Mouse (Mus musculus): ENCODE measurements around the gene Abtb1. TPM values are rescaled to one million over a fixed set of nuclear protein-coding genes. Genes with fewer than 3 reads are reported as not detected.
A peak's percentile ranks its signal among the peaks of the same experiment; 100 is the strongest.

Gene Abtb1
- polyA plus RNA-seq, 2 experiments: 24.9 to 50.8 TPM

DNA sequence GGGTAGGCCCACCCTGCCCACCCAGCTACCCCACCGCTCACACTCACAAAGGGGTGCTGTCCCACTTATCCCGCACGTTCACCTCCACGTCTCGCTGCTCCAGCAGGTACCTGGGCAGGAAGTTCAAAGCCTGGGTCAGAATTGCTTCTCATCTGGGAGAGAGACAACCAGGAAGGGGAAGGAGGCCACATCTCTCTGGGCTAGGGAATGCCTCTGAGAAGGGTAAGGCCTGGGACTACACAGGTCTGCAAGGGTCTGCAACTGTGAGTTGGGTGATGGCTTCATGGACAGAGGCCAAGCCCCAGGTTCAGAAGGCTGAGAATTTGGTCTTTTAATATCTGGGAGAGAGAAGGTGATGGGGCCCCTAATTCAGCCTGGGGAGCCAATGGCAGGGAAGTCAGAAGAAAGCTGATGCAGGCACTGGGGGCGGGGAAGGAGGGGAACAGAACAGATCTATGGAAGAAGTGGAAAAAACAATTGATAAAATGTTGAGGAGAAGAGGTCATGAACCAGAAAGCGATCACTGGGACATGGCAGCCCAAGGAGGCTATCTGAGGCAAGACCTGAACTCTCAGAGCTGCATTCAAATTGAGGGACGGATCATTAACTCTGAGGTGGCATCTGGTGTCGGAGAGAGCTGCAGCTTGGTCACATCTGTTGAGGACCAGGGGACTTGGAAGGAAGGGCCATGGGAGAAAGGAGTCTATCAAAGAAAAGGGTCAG is 832 bp downstream of the Abtb1 start:
- ATAC-seq (ENCODE audit: low FRiP score, low read depth) (no peak), DNase-seq (ENCODE audit: low spot score) (no peak)
- Histone ChIP-seq H3K4me3 (replicated peaks; ENCODE audit: low read length) (peak overlapping the region; percentile 80), H3K4me2 (replicated peaks; ENCODE audit: low read depth, low read length, severe bottlenecking) (peak overlapping the region; percentile 67), H3K27me3 (ENCODE audit: control insufficient read depth, insufficient read depth, low read length) (no peaks in the 10 kb centered on the region), H3K4me1 (ENCODE audit: control insufficient read depth, insufficient read depth, low read length) (peaks cover 13% of the 10 kb centered on the region), H3K27ac (replicated peaks; ENCODE audit: low read depth, low read length) (peak overlapping the region; percentile 55), H3K36me3 (ENCODE audit: control insufficient read depth, insufficient read depth, low read length) (peaks cover 42% of the 10 kb centered on the region), H3K9me3 (ENCODE audit: control insufficient read depth, low read length) (no peaks in the 10 kb centered on the region), H3K9ac (ENCODE audit: low read depth, low read length, severe bottlenecking) (peak overlapping the region; percentile 73)
- WGBS: 51% methylated on average over 9 of the region's 9 CpGs
- TF ChIP-seq POLR2A (IDR thresholded peaks at IDR 0.05; ENCODE audit: borderline replicate concordance, extremely low read depth, insufficient read depth, insufficient read length): no peak

DNA sequence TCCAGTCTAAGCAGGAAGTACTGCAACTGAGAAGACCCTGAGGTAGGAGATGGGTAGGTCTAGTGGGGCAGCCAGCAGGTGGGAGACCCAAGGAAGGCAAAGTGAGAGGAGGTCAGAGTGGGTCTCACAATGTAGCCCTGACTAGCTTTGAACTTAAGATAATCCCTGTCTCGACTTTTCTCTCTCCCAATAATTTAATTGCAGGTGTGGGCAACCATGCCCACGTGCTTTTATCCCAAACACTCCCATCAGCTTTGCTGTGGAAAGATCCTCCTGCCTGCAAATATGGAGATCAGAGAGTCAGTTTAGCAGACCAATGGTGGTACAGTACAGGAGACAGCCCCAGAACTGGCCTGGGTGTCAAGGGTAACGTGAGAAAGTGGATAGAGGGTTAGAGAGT is 1.6 kb downstream of the Abtb1 start:
- Histone ChIP-seq H3K9ac (ENCODE audit: low read depth, low read length, severe bottlenecking) (no peak overlapping the region), H3K36me3 (ENCODE audit: control insufficient read depth, insufficient read depth, low read length) (peaks cover 46% of the 10 kb centered on the region), H3K9me3 (ENCODE audit: control insufficient read depth, low read length) (no peaks in the 10 kb centered on the region), H3K27me3 (ENCODE audit: control insufficient read depth, insufficient read depth, low read length) (no peaks in the 10 kb centered on the region), H3K4me3 (replicated peaks; ENCODE audit: low read length) (no peak overlapping the region), H3K4me2 (replicated peaks; ENCODE audit: low read depth, low read length, severe bottlenecking) (no peak overlapping the region), H3K27ac (replicated peaks; ENCODE audit: low read depth, low read length) (no peak overlapping the region), H3K4me1 (ENCODE audit: control insufficient read depth, insufficient read depth, low read length) (peaks cover 13% of the 10 kb centered on the region)
- DNase-seq (ENCODE audit: low spot score) (no peak), ATAC-seq (ENCODE audit: low FRiP score, low read depth) (no peak)
- TF ChIP-seq POLR2A (IDR thresholded peaks at IDR 0.05; ENCODE audit: borderline replicate concordance, extremely low read depth, insufficient read depth, insufficient read length): no peak
- 69% methylated on average over 3 of the region's 3 CpGs for WGBS

DNA sequence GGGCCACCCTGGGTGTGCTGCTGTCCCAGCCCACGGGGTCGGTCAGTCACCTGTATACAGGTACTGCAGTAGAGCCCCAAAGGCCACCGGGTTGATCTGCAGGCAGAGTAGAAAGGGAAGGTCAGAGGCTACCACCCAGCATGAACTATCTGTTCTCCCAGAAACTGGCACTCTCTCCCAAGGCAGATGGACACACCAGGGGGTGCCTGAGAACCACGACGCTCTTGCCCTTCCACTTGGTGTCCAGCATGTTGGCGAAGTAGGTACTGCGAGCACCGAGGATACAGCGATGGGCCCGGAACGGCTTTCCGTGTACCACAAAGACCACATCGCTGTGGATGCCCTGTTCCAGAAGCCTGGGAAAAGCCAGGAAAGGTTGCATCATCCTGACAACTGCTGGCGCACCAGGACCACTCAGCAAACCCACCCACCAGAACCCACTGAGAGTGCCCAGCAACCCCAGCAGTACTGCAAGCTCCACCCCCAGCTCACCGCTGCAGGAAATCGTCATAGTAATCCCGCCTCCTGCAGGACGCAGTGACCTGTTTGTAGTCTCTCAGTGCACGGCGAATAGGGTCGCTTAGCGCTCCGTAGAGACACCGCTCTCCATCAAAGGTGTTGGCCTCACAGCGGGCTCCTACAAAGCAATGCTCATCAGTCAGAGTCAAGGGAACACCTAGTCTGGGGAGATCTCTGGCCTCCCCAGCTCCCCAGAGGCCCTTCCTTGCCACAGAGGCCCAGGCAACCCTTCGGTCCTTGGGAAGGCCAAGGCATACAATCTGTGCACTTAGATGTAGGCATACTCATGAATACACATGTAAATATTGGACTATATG is 2.4 kb downstream of the Abtb1 start:
- H3K9me3 ChIP-seq (ENCODE audit: control insufficient read depth, low read length): no peaks in the 10 kb centered on the region
- H3K4me3 ChIP-seq (replicated peaks; ENCODE audit: low read length): no peak overlapping the region
- whole genome bisulfite sequencing: 83% methylated on average over 26 of the region's 26 CpGs
- no peak for TF ChIP-seq POLR2A (IDR thresholded peaks at IDR 0.05; ENCODE audit: borderline replicate concordance, extremely low read depth, insufficient read depth, insufficient read length)
- H3K9ac ChIP-seq (ENCODE audit: low read depth, low read length, severe bottlenecking): no peak overlapping the region
- no peaks in the 10 kb centered on the region for H3K27me3 ChIP-seq (ENCODE audit: control insufficient read depth, insufficient read depth, low read length)
- no peak overlapping the region for H3K4me2 ChIP-seq (replicated peaks; ENCODE audit: low read depth, low read length, severe bottlenecking)
- H3K27ac ChIP-seq (replicated peaks; ENCODE audit: low read depth, low read length): no peak overlapping the region
- ATAC-seq (ENCODE audit: low FRiP score, low read depth): no peak
- peaks cover 42% of the 10 kb centered on the region for H3K36me3 ChIP-seq (ENCODE audit: control insufficient read depth, insufficient read depth, low read length)
- DNase-seq (ENCODE audit: low spot score): no peak
- H3K4me1 ChIP-seq (ENCODE audit: control insufficient read depth, insufficient read depth, low read length): peaks cover 13% of the 10 kb centered on the region

DNA sequence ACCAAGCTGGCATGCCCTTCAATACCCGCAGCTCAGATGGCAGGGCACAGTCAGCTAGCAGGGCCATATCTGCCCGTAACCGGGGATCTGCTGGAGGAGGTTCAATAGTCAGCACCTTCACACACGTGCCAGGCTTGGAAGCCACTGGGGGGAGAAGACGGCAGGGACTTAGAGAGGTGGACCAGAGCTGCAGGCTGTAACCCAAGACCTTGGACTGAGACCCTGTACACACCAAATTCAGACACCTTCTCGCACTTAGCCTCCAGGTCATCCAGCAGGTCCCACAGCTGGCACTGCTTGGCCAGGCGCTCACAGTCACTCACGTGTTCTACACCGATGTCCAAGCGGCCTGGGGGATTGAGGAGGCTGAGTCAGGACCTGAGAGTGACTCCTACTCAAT is 3.2 kb downstream of the Abtb1 start:
- TF ChIP-seq POLR2A (IDR thresholded peaks at IDR 0.05; ENCODE audit: borderline replicate concordance, extremely low read depth, insufficient read depth, insufficient read length): no peak
- peaks cover 42% of the 10 kb centered on the region for H3K36me3 ChIP-seq (ENCODE audit: control insufficient read depth, insufficient read depth, low read length)
- no peak overlapping the region for H3K4me2 ChIP-seq (replicated peaks; ENCODE audit: low read depth, low read length, severe bottlenecking)
- no peak for ATAC-seq (ENCODE audit: low FRiP score, low read depth)
- no peaks in the 10 kb centered on the region for H3K27me3 ChIP-seq (ENCODE audit: control insufficient read depth, insufficient read depth, low read length)
- 95% methylated on average over 10 of the region's 10 CpGs for WGBS
- H3K9ac ChIP-seq (ENCODE audit: low read depth, low read length, severe bottlenecking): no peak overlapping the region
- DNase-seq (ENCODE audit: low spot score): no peak
- H3K9me3 ChIP-seq (ENCODE audit: control insufficient read depth, low read length): no peaks in the 10 kb centered on the region
- H3K4me1 ChIP-seq (ENCODE audit: control insufficient read depth, insufficient read depth, low read length): peaks cover 13% of the 10 kb centered on the region
- H3K4me3 ChIP-seq (replicated peaks; ENCODE audit: low read length): no peak overlapping the region
- no peak overlapping the region for H3K27ac ChIP-seq (replicated peaks; ENCODE audit: low read depth, low read length)

DNA sequence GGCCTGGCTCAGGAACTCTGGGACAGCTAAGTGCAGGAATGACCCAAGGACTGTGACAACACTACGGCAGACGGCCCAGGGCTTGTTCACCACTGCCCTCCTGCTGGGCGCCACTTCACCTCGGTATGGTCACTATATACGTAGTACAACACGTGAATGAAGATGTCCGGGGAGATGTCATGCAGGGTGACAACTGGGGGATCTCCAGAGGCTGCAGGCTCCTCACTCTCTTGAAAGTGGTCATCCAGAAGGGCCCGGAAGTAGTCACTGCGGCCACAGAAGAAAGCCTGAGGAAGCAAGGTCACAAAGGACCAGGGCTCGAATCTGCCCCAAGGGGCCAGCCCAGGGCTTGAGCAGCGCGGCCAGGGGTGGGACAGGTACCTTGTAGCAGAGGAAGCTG is 3.8 kb downstream of the Abtb1 start:
- Histone ChIP-seq H3K9me3 (ENCODE audit: control insufficient read depth, low read length) (no peaks in the 10 kb centered on the region), H3K9ac (ENCODE audit: low read depth, low read length, severe bottlenecking) (no peak overlapping the region), H3K27me3 (ENCODE audit: control insufficient read depth, insufficient read depth, low read length) (no peaks in the 10 kb centered on the region), H3K4me2 (replicated peaks; ENCODE audit: low read depth, low read length, severe bottlenecking) (no peak overlapping the region), H3K36me3 (ENCODE audit: control insufficient read depth, insufficient read depth, low read length) (peaks cover 42% of the 10 kb centered on the region), H3K27ac (replicated peaks; ENCODE audit: low read depth, low read length) (no peak overlapping the region), H3K4me3 (replicated peaks; ENCODE audit: low read length) (no peak overlapping the region), H3K4me1 (ENCODE audit: control insufficient read depth, insufficient read depth, low read length) (peaks cover 8% of the 10 kb centered on the region)
- no peak for TF ChIP-seq POLR2A (IDR thresholded peaks at IDR 0.05; ENCODE audit: borderline replicate concordance, extremely low read depth, insufficient read depth, insufficient read length)
- ATAC-seq (ENCODE audit: low FRiP score, low read depth): no peak
- 90% methylated on average over 12 of the region's 12 CpGs for WGBS
- DNase-seq (ENCODE audit: low spot score): no peak

All from limb, embryonic 14.5 days (tissue).